10 mouse cellular contexts compared by ENCODE assay signal in the genomic region with DNA sequence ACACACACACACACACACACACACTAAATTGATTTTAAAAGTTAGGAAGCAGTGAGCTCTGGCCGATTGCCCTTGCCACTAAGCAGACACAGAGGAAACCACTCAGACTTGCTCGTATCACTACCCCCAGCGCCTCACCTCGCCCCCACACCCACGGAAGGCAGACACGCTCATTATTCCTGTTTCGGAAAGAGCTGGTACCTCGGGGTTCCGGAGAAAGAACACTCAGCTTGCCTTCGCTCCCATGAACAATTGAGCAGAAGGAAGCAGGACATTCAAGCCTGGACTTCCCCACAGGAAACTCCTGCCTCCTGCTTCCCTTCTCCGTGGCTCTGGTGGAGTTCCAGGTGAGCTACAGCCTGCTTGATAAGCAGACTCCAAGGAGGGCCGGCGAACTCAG.
DNase-seq lines count a peak whose midpoint lies in the region; ATAC-seq and TF ChIP-seq lines count a peak whose summit lies in the region.
"Had no signal": no experiment of that assay in that cellular context is flagged by ENCODE, and none has a peak within 500 bp of the region (broad histone marks: within the 10 kb centered on the region; RNA-seq: fewer than 3 reads in every experiment).

No protein-coding gene starts in this region.

- 81% methylated on average over 13 of the region's 13 CpGs for WGBS in limb, embryonic 12.5 days
- 83% methylated on average over 13 of the region's 13 CpGs for WGBS in limb, embryonic 10.5 days
- 61% methylated on average over 13 of the region's 13 CpGs for WGBS in heart, embryonic 14.5 days
- WGBS in kidney, postnatal 0 days: 45% methylated on average over 13 of the region's 13 CpGs

- peak overlapping the region; percentile 37; the same call in 1 of the 2 replicates for H3K27ac ChIP-seq in limb, embryonic 12.5 days
- H3K27ac ChIP-seq in limb, embryonic 10.5 days: no peak overlapping the region
- H3K27ac ChIP-seq in heart, embryonic 14.5 days (replicated peaks in 1 of 2; ENCODE audit: control insufficient read depth in 1 of 2, insufficient read depth in 1 of 2, low read depth in 2 of 2, low read length in 2 of 2): peak overlapping the region in 1 of 2 experiments; percentile 42; a peak in 2 of 4 replicates
- no peak overlapping the region for H3K27ac ChIP-seq in kidney, postnatal 0 days

- ATAC-seq in limb, embryonic 12.5 days (ENCODE audit: insufficient number of reproducible peaks, insufficient read depth, low FRiP score, low TSS enrichment, low read depth): no peak
- ATAC-seq in heart, embryonic 14.5 days (ENCODE audit: insufficient number of reproducible peaks, insufficient read depth, low FRiP score, low read depth): no peak
- no peak for ATAC-seq in kidney, postnatal 0 days (replicated peaks; ENCODE audit: low FRiP score, low read depth)

- DNase-seq in limb, embryonic 10.5 days (ENCODE audit: low spot score): no peak
- peak; percentile 31 for DNase-seq in adrenal gland, postnatal 10 days
- DNase-seq in kidney, postnatal 0 days (ENCODE audit: low spot score): peak; percentile 53
- no peak for DNase-seq in layer of hippocampus, adult 9-11 months
- DNase-seq in right cerebral cortex, postnatal 10 days (ENCODE audit: low spot score in 2 of 2): no peak
- DNase-seq in cerebellum, adult 18-20 months: no peak
- DNase-seq: gastrocnemius, postnatal 10 days; layer of hippocampus, postnatal 36 days had no signal

- TF ChIP-seq CTCF in kidney, postnatal 0 days (IDR thresholded peaks at IDR 0.05; ENCODE audit: low read depth): no peak

- H3K9me3 ChIP-seq in limb, embryonic 12.5 days: no peaks in the 10 kb centered on the region
- no peaks in the 10 kb centered on the region for H3K9me3 ChIP-seq in limb, embryonic 10.5 days (replicated peaks)
- H3K9me3 ChIP-seq in heart, embryonic 14.5 days (ENCODE audit: control insufficient read depth, low read length): no peaks in the 10 kb centered on the region
- H3K9me3 ChIP-seq in kidney, postnatal 0 days (replicated peaks; ENCODE audit: low read length): no peaks in the 10 kb centered on the region

- H3K36me3 ChIP-seq in limb, embryonic 12.5 days: no peaks in the 10 kb centered on the region
- H3K36me3 ChIP-seq in limb, embryonic 10.5 days: no peaks in the 10 kb centered on the region
- H3K36me3 ChIP-seq in heart, embryonic 14.5 days (ENCODE audit: control insufficient read depth, insufficient read depth, low read length): no peaks in the 10 kb centered on the region
- no peaks in the 10 kb centered on the region for H3K36me3 ChIP-seq in kidney, postnatal 0 days (ENCODE audit: insufficient read depth, low read length)

- H3K27me3 ChIP-seq in limb, embryonic 12.5 days: no peaks in the 10 kb centered on the region
- no peaks in the 10 kb centered on the region for H3K27me3 ChIP-seq in limb, embryonic 10.5 days (ENCODE audit: low read depth, poor library complexity, severe bottlenecking)
- no peaks in the 10 kb centered on the region for H3K27me3 ChIP-seq in heart, embryonic 14.5 days (ENCODE audit: control insufficient read depth, insufficient read depth, low read length)
- no peaks in the 10 kb centered on the region for H3K27me3 ChIP-seq in kidney, postnatal 0 days (ENCODE audit: insufficient read depth, low read length)

- no peak overlapping the region for H3K4me2 ChIP-seq in limb, embryonic 12.5 days
- H3K4me2 ChIP-seq in heart, embryonic 14.5 days (ENCODE audit: low read length): peak overlapping the region; percentile 14; the same call in 1 of the 2 replicates
- H3K4me2 ChIP-seq in kidney, postnatal 0 days (ENCODE audit: low read length): peak overlapping the region; percentile 10; the same call in 1 of the 2 replicates

- no peak overlapping the region for H3K9ac ChIP-seq in limb, embryonic 12.5 days (replicated peaks)
- H3K9ac ChIP-seq in heart, embryonic 14.5 days (ENCODE audit: low read length): no peak overlapping the region
- H3K9ac ChIP-seq in kidney, postnatal 0 days (ENCODE audit: low read depth, low read length): no peak overlapping the region

- H3K4me3 ChIP-seq in limb, embryonic 12.5 days (replicated peaks): no peak overlapping the region
- H3K4me3 ChIP-seq in limb, embryonic 10.5 days: no peak overlapping the region
- no peak overlapping the region for H3K4me3 ChIP-seq in heart, embryonic 14.5 days (ENCODE audit: control insufficient read depth in 1 of 2, insufficient read depth in 1 of 2, low read depth in 1 of 2, low read length in 2 of 2)
- H3K4me3 ChIP-seq in kidney, postnatal 0 days (replicated peaks; ENCODE audit: low read depth, low read length): no peak overlapping the region

- H3K4me1 ChIP-seq in limb, embryonic 12.5 days (replicated peaks): peaks cover 3% of the 10 kb centered on the region
- H3K4me1 ChIP-seq in limb, embryonic 10.5 days: 0 out of 2 replicates have a peak, but pooled peaks cover 4% of the 10 kb centered on the region
- H3K4me1 ChIP-seq in heart, embryonic 14.5 days (ENCODE audit: control insufficient read depth in 2 of 2, insufficient read depth in 2 of 2, low read length in 2 of 2): peaks cover 10 to 14% of the 10 kb centered on the region in 2 experiments
- H3K4me1 ChIP-seq in kidney, postnatal 0 days (replicated peaks; ENCODE audit: insufficient read depth, low read length): peaks cover 19% of the 10 kb centered on the region

Comparison
In these comparisons a context has a peak if more than half of its experiments do, and no peak if none do; other contexts are left out.
1. DNase-seq: peak in adrenal gland, postnatal 10 days (single experiment) and kidney, postnatal 0 days (single experiment); none in limb, embryonic 10.5 days (single experiment), layer of hippocampus, adult 9-11 months (single experiment), right cerebral cortex, postnatal 10 days (0 of 2) and cerebellum, adult 18-20 months (0 of 2).